Mouse (Mus musculus) ES-E14 (cell line): Measurements from ENCODE around the gene Minar1.

Source experiments
- CHD2 ChIP-seq: IDR thresholded peaks from 2 replicates; pipeline ENCODE4 v1.6.1; 2014; ENCODE audit warnings: mild to moderate bottlenecking, low read depth, low read length, inconsistent platforms
- HCFC1 ChIP-seq: IDR thresholded peaks from 2 replicates; pipeline ENCODE4 v1.6.1; 2012; ENCODE audit warnings: low read length, inconsistent platforms, borderline replicate concordance; ENCODE audit not compliant: insufficient read depth
- MAFK ChIP-seq: IDR thresholded peaks from 2 replicates; pipeline ENCODE4 v1.6.1; 2014; ENCODE audit warnings: mild to moderate bottlenecking, low read depth, low read length, inconsistent platforms; ENCODE audit not compliant: insufficient read depth
- ZC3H11A ChIP-seq: IDR thresholded peaks from 2 replicates; pipeline ENCODE4 v1.6.1; 2012; ENCODE audit warnings: low read depth, mild to moderate bottlenecking, inconsistent platforms, low read length, borderline replicate concordance
- ZNF384 ChIP-seq: IDR thresholded peaks from 2 replicates; pipeline ENCODE4 v1.6.1; 2012; ENCODE audit warnings: low read depth, low read length, inconsistent platforms

- TF ChIP-seq ZC3H11A: no peak
- no peak for TF ChIP-seq HCFC1
- TF ChIP-seq MAFK: no peak
- no peak for TF ChIP-seq ZNF384
- TF ChIP-seq CHD2: no peak
Observed at GRCm38 (mm10) chr9:89552663-89553062, 70.3 kb downstream of the Minar1 start.
